Mouse (Mus musculus) limb, embryonic 11.5 days (tissue): ENCODE data around the gene Ctnna3. TPM values are rescaled to one million over a fixed set of nuclear protein-coding genes. Genes with fewer than 3 reads are reported as not detected.

ENCODE experiments used
- ATAC-seq: fragments of 200-750 bp; cut with Nextera tagmentation; 2 replicates; pipeline ENCODE4 v1.8.0; 2017; ENCODE audit warnings: low read depth; ENCODE audit not compliant: insufficient number of reproducible peaks, low FRiP score, low TSS enrichment
- DNase-seq: peaks from one replicate; pipeline ENCODE4 v3.0.0-alpha.2; 2015; ENCODE audit warnings: low spot score
- H3K27ac ChIP-seq: fragments of 300-500 bp; sonication (generic); replicated peaks from 2 replicates; pipeline ENCODE4 v1.5.1; 2014; ENCODE audit warnings: low read depth, mild to moderate bottlenecking, low read length
- H3K27me3 ChIP-seq: fragments of 300-500 bp; sonication (generic); 2 replicates; pipeline ENCODE4 v1.6.1; 2014; ENCODE audit warnings: mild to moderate bottlenecking, low read length, mixed read lengths; ENCODE audit not compliant: control insufficient read depth, insufficient read depth
- H3K36me3 ChIP-seq: fragments of 300-500 bp; sonication (generic); 2 replicates; pipeline ENCODE4 v1.6.1; 2014; ENCODE audit warnings: mild to moderate bottlenecking, low read length, moderate library complexity, mixed read lengths; ENCODE audit not compliant: control insufficient read depth, insufficient read depth
- H3K4me1 ChIP-seq: fragments of 300-500 bp; sonication (generic); 2 replicates; pipeline ENCODE4 v1.6.1; 2014; ENCODE audit warnings: low read length, mixed read lengths; ENCODE audit not compliant: control insufficient read depth, insufficient read depth
- H3K4me2 ChIP-seq: fragments of 300-500 bp; sonication (generic); 2 replicates; pipeline ENCODE4 v1.6.1; 2014; ENCODE audit warnings: low read depth, mild to moderate bottlenecking, moderate library complexity; ENCODE audit not compliant: severe bottlenecking
- H3K4me3 ChIP-seq: fragments of 300-500 bp; sonication (generic); 2 replicates; pipeline ENCODE4 v1.5.1; 2014; ENCODE audit warnings: low read depth, low read length
- H3K9ac ChIP-seq: fragments of 300-500 bp; sonication (generic); 2 replicates; pipeline ENCODE4 v1.6.1; 2014; ENCODE audit warnings: mild to moderate bottlenecking, low read length
- H3K9me3 ChIP-seq: fragments of 300-500 bp; sonication (generic); 2 replicates; pipeline ENCODE4 v1.6.1; 2016; ENCODE audit warnings: low read length; ENCODE audit not compliant: control insufficient read depth
- WGBS: fragments of 180-500 bp; shearing (Covaris S2); extraction: QIAGEN DNeasy Blood & Tissue Kit; methylation state at CpG from one replicate; pipeline ENCODE4 v1.1.7; 2014; 5-methylcytosine and 5-hydroxymethylcytosine counted together
- polyA plus RNA-seq: library from polyadenylated mRNA; unstranded; fragments of >200 nt; fragmentation: Nextera tagmentation; extraction: Ambion mirVana; gene quantifications from 2 replicates; pipeline ENCODE4 v1.2.1, GENCODE M21; 2014

The Ctnna3 gene
- polyA plus RNA-seq, 1 experiment from 2014 or later: 0.04 TPM

DNA sequence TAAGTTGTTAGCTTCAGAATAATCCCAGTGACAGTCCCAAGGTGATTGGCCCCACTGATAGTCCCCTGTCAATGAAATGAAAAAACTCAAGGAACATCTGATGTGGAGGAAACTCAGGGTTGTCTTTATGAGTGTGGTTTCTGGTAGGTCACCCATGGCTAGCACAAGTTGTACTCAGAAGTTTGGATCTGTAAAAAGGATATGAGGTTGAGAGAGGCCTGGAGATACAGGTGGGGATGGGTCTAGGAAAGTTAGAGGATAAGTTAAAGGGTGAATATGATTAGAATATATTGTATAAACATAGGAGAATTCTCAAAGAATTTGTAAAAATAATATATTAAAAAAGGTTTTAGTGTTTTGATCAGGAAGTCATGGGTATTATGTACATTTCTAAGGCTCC, 497.4 kb downstream of the Ctnna3 start, which contains the start of gene Gm10118:
Gene Gm10118, minus strand, starts transcription at position 101 of the 400 bp plus-strand sequence.
- Histone ChIP-seq H3K27ac (no peak within 1 kb of the TSS), H3K36me3 (no peaks in the 10 kb centered on the region), H3K9me3 (no peaks in the 10 kb centered on the region), H3K9ac (no peak within 1 kb of the TSS), H3K27me3 (no peaks in the 10 kb centered on the region), H3K4me3 (no peak within 1 kb of the TSS), H3K4me2 (no peak within 1 kb of the TSS), H3K4me1 (no peaks in the 10 kb centered on the region)
- DNase-seq: no peak
- no peak for ATAC-seq

DNA sequence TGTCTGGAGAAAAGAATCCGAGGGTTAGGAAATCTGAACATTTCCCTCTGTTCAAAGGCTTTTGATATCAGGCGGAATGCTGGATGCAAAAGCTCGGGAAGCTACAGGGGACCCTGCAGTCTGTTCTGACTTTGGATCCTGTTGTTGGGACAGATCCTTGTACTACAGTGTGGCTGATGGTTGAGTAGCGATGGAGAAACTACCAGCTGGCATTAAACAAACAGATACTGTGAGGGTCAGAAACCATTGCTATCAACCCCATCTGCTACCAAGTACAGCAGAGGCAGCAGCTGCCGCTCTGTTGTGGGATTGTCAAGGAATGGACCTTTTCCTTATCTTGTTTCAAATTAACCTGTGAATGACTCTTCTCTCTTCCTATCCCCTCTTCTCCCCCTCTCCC, 504.0 kb downstream of the Ctnna3 start:
- no peak overlapping the region for H3K4me2 ChIP-seq
- no peak for DNase-seq
- no peaks in the 10 kb centered on the region for H3K9me3 ChIP-seq
- no peaks in the 10 kb centered on the region for H3K27me3 ChIP-seq
- no peak overlapping the region for H3K9ac ChIP-seq
- H3K36me3 ChIP-seq: no peaks in the 10 kb centered on the region
- no peak for ATAC-seq
- H3K4me3 ChIP-seq: no peak overlapping the region
- H3K4me1 ChIP-seq: no peaks in the 10 kb centered on the region
- H3K27ac ChIP-seq: no peak overlapping the region
- 76% methylated on average over 5 of the region's 5 CpGs for WGBS

DNA sequence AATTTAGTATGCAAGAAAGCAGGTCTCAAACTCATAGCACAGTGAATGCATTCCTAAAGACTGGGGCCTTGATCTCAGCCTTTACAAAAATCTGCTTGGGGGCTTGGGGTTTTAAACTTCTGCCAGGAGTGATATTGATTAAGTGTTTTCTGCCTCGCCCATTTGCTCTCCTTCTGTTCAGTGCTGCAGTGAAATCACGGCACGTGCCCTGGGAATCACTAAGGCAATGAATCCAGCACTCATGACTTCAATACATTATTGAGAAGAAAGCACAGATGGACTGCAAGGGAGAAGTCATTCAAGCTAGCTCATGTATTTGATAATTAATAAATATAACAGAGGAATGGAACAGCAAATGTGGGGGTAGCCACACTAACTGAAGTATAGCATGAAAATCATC, 515.6 kb downstream of the Ctnna3 start:
- Histone ChIP-seq H3K4me1 (no peaks in the 10 kb centered on the region), H3K36me3 (no peaks in the 10 kb centered on the region), H3K9me3 (no peaks in the 10 kb centered on the region), H3K9ac (no peak overlapping the region), H3K4me3 (no peak overlapping the region), H3K4me2 (no peak overlapping the region), H3K27me3 (no peaks in the 10 kb centered on the region), H3K27ac (no peak overlapping the region)
- ATAC-seq: no peak
- no peak for DNase-seq
- WGBS: 67% methylated on average over 3 of the region's 3 CpGs

DNA sequence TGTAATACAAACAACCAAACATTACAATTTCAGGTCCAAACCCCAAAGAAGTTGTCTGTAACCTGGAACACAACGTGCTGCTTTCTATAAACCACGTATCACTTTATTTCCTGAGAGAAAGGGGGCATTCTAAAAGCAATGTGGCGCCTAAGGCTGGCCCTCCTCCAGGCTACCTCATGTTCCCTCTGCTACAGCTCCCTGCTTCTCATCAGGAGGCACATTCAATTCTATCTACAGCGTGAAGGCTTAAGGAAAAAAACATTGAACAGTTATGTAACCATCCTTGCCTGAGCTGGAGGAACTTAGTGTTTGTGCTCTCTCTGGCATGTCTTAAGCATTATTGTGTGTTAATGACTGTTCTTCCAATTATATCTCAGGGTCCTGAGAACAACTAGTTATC, 517.4 kb downstream of the Ctnna3 start:
- Histone ChIP-seq H3K4me3 (no peak overlapping the region), H3K9ac (no peak overlapping the region), H3K27ac (no peak overlapping the region), H3K4me1 (no peaks in the 10 kb centered on the region), H3K4me2 (no peak overlapping the region), H3K9me3 (no peaks in the 10 kb centered on the region), H3K27me3 (no peaks in the 10 kb centered on the region), H3K36me3 (no peaks in the 10 kb centered on the region)
- DNase-seq (no peak), ATAC-seq (no peak)
- WGBS: 89% methylated on average over 4 of the region's 4 CpGs

DNA sequence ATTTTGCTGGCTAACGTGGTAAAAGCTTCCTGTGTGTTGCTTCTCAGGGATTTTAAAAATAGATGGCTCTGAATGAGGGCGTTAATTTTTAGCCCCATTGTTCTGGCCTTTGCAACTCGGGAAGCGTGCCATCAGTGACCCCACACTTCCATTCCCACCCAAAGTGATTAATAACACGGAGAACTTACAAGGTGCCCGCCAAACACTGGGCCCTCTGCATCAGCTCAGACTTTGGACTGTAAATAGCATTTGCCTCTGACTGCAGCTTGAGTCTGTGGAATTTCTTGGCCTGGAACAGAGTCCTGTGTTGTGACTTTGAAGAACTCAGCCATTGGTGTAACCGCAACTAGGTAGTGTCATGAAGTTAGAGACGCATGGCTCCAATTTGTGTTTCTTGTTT, 521.0 kb downstream of the Ctnna3 start:
- H3K27ac ChIP-seq: no peak overlapping the region
- no peaks in the 10 kb centered on the region for H3K27me3 ChIP-seq
- DNase-seq (no peak), ATAC-seq (no peak)
- WGBS: 81% methylated on average over 8 of the region's 8 CpGs
- no peaks in the 10 kb centered on the region for H3K4me1 ChIP-seq
- no peaks in the 10 kb centered on the region for H3K36me3 ChIP-seq
- H3K9me3 ChIP-seq: no peaks in the 10 kb centered on the region
- no peak overlapping the region for H3K4me2 ChIP-seq
- H3K9ac ChIP-seq: no peak overlapping the region
- no peak overlapping the region for H3K4me3 ChIP-seq

DNA sequence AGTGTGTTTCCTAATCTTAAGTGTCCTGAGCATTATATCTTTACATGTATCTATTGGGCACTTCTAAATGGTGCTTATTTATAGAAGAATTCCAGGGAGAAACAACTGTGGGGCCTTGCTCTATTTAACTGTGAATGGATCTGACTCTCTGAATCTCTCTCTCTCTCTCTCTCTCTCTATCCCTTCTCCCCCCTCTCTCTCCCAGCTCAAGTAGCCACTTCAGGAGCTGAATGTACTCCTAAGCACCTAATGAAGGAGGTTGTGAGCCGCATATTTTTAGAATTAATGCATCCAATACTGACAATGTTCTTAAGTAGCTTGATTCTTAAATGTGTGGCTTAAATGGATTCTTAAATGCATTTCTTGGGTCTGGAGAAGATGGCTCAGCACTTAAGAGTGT, 521.6 kb downstream of the Ctnna3 start:
- Histone ChIP-seq H3K27ac (no peak overlapping the region), H3K4me1 (no peaks in the 10 kb centered on the region), H3K9me3 (no peaks in the 10 kb centered on the region), H3K9ac (no peak overlapping the region), H3K4me3 (no peak overlapping the region), H3K36me3 (no peaks in the 10 kb centered on the region), H3K27me3 (no peaks in the 10 kb centered on the region), H3K4me2 (no peak overlapping the region)
- ATAC-seq: no peak
- DNase-seq: no peak
- WGBS: 97% methylated on average over 1 of the region's 1 CpGs

DNA sequence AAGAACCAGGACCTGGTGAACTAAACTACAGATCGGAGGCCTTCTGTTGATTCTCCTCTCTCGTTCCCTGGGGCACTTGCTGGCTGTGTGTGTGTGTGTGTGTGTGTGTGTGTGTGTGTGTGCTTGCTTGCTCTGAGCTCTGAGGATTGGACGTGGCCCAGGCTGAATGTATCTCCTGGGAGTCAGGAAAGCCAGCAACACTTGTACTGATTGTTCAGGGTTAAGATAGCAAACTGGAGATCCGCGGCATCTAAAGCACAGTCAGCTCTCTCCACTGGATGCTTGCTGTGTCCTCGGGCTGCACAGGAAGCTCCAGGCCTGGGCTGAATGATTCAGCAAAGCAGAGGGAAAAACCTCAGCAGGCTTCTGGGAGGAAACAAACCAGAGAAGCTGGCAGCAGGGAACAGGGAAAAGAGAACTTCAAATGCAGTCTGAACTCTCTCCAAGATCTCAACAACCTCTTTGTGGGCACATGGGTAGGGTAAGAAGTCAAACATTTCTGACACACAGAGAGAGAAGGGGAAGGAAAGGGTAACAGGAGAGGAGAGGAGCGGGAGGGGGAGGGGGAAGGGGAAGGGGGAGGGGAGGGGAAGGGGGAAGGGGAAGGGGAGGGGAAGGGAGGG, 524.5 kb downstream of the Ctnna3 start:
- DNase-seq (no peak), ATAC-seq (no peak)
- 44% methylated on average over 6 of the region's 7 CpGs for WGBS

DNA sequence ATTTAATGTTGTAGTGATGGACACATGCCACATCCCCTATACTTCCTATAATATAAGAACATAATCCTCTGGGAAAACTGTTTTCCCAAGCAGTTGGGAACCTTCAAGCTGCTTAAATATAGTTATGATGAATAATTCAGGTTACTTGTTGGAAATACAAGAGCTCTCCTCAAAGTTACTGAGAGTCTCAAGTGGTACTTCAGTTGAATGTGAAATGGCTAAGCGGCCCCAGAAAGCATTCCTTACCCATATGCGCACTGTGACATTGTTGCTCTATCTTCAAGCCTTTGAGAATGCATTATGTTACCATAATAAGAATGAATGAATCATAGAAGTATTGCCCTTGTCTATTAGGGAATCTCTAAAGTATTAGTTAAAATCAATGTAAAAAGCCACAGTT, 542.4 kb downstream of the Ctnna3 start:
- no peak for DNase-seq

More for the DNA sequence above, 524.5 kb downstream of the Ctnna3 start:
- Histone ChIP-seq H3K27me3 (no peaks in the 10 kb centered on the region), H3K4me3 (no peak overlapping the region), H3K27ac (no peak overlapping the region), H3K9ac (no peak overlapping the region), H3K4me1 (no peaks in the 10 kb centered on the region), H3K4me2 (no peak overlapping the region), H3K36me3 (no peaks in the 10 kb centered on the region), H3K9me3 (no peaks in the 10 kb centered on the region)

DNA sequence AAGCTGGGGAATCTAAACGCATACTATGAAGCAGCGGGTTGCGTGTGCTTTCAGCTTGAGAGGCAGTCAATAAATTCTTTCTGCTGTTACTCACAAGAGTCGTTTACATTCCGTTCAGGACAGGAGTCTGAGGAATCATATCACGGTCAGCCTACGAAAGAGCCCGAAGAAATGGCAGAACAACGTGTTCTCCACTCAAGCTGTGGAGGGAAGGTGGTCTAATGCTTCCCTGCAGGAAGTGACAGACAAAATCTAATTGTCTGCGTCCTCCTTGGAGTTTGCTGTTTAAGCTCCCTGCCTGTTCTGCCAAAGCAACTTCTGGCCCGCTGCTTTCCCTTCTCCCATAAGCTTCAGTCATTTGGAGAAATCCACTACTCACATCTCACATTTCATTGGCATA, 548.2 kb downstream of the Ctnna3 start:
- DNase-seq (no peak), ATAC-seq (no peak)
- no peak overlapping the region for H3K4me2 ChIP-seq
- H3K4me1 ChIP-seq: no peaks in the 10 kb centered on the region
- no peaks in the 10 kb centered on the region for H3K9me3 ChIP-seq
- no peak overlapping the region; the same call in 1 of the 2 replicates for H3K27ac ChIP-seq
- no peaks in the 10 kb centered on the region for H3K36me3 ChIP-seq
- no peaks in the 10 kb centered on the region for H3K27me3 ChIP-seq
- H3K4me3 ChIP-seq: no peak overlapping the region
- WGBS: 53% methylated on average over 11 of the region's 11 CpGs
- no peak overlapping the region for H3K9ac ChIP-seq

More for the DNA sequence above, 542.4 kb downstream of the Ctnna3 start:
- Histone ChIP-seq H3K4me3 (no peak overlapping the region), H3K9ac (no peak overlapping the region), H3K4me1 (no peaks in the 10 kb centered on the region), H3K9me3 (no peaks in the 10 kb centered on the region), H3K4me2 (no peak overlapping the region), H3K36me3 (no peaks in the 10 kb centered on the region), H3K27ac (no peak overlapping the region), H3K27me3 (no peaks in the 10 kb centered on the region)
- no peak for ATAC-seq
- 89% methylated on average over 2 of the region's 2 CpGs for WGBS
